Mouse (Mus musculus): ENCODE results near the gene Khk.
A peak's percentile ranks its signal among the peaks of the same experiment; 100 is the strongest.

The Khk gene

GRCm38 (mm10) chr5:30934725-30935461 lies 13.7 kb downstream of the Khk start:
- no peak for DNase-seq (ENCODE audit: extremely low spot score, low spot score)

- DNase-seq (ENCODE audit: extremely low spot score, low spot score), result no peak
Observed at GRCm38 (mm10) chr5:30943004-30943403, 21.8 kb downstream of the Khk start.

GRCm38 (mm10) chr5:30944344-30944743 lies 23.1 kb downstream of the Khk start:
- DNase-seq (ENCODE audit: extremely low spot score, low spot score), result no peak

DNA sequence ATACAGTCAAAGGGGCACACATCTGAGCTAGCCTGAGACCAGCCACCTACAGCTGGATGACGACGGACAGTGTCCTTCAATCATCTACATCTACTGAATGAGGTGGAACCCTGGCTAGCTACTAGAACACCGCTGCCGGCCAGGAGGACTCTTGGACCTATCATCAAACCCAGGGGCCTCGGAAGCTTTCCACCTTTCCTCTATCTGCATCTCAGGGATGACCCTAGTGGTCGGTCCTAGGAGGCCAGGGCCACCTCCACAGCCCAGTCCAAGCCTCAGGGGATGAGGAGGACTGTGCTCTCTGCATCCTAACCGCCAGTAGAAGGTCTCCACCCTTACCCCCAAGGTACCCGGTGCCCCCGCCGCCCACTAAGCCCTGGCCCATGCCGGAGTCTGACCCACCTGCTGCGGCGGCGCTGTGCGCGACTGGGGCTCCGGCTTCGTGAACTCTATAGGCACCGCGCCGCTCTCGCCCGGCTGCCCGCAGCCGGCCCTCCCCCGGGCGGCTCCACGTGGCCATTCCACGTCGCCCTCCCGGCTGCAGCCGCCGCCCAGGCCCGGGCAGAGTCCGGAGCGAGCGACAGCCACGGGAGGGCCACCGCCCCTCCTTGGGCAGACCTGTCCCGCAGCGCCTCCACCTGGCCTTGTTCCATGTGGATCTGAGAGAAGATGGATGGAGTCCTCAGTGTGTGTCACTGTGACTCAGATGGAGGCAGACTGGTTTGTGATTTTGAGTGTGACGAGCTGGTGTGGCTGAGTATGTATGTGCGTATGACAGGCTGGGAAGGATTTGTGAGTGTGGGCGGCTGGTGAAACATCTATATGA lies 23.9 kb downstream of the Khk start, which contains the start of gene Cgref1:
Cgref1 (minus strand) TSS at position 636 of the 826 bp plus-strand sequence.
- DNase-seq (ENCODE audit: extremely low spot score, low spot score), result peak; percentile 39

DNA sequence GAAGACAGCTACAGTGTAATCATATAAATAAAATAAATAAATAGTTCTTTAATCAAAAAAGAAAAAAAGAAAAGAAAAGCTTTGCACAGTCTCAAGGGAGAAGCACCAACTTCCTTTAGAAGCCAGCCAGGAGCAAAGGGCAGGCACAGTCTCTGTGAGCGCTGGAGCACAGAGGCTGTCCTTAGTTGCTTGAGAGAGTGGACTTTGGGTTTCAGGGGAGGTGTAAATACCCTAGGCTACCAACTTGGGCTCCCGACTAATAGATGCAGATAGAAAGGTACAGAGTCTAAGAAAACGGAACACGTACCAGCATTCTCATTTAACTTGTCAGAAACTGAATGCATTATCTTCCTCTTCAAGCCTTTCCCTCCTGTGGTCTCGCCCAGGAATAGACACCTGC lies 27.4 kb downstream of the Khk start:
- no peak for DNase-seq (ENCODE audit: extremely low spot score, low spot score)

- DNase-seq (ENCODE audit: extremely low spot score, low spot score), result peak; percentile 93
Observed at GRCm38 (mm10) chr5:30949654-30950326, 28.6 kb downstream of the Khk start.

- no peak for DNase-seq (ENCODE audit: extremely low spot score, low spot score)
Observed at GRCm38 (mm10) chr5:30950451-30950850, 29.2 kb downstream of the Khk start.

- no peak for DNase-seq (ENCODE audit: extremely low spot score, low spot score)
Observed at GRCm38 (mm10) chr5:30950922-30951321, 29.7 kb downstream of the Khk start.

GRCm38 (mm10) chr5:30951706-30952105 lies 30.5 kb downstream of the Khk start:
- DNase-seq (ENCODE audit: extremely low spot score, low spot score), result no peak

DNA sequence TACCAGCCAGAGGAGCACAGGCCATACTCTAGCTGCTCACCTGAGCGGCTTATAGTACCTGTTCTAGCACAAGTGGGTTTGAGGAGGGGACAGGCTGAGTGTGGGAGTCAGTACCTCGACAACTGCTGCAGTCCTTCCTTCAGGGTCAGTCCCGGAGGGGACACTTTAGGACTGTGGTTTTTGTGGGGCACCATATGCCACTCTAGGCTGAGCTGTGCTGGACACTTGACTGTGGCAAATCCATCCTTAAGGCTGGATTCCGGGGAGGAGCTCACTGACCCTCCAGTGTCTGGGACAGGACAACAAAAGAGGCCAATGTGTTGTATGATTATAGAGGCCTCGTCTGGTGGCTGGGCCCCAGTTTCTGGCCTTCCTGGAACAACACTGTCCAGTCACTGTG lies 31.3 kb downstream of the Khk start:
- no peak for DNase-seq (ENCODE audit: extremely low spot score, low spot score)

GRCm38 (mm10) chr5:30954065-30954464 lies 32.8 kb downstream of the Khk start:
- DNase-seq (ENCODE audit: extremely low spot score, low spot score), result no peak

DNA sequence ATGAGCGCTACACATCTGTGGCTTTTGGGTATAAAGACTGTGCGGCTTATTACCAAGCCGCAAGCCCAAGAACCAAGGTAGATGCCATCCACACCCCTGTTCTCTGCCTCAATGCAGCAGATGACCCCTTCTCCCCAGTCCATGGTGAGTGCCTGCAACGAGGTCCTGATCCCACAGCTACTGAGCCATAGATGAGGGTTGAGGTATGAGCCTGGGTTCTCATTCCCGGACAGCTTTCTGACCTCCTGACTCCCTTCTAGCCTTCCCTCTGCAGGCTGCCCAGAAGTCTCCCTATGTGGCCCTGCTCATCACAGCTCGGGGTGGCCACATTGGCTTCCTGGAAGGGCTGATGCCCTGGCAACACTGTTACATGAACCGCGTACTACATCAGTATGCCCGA lies 33.3 kb downstream of the Khk start:
- no peak for DNase-seq (ENCODE audit: extremely low spot score, low spot score)

DNA sequence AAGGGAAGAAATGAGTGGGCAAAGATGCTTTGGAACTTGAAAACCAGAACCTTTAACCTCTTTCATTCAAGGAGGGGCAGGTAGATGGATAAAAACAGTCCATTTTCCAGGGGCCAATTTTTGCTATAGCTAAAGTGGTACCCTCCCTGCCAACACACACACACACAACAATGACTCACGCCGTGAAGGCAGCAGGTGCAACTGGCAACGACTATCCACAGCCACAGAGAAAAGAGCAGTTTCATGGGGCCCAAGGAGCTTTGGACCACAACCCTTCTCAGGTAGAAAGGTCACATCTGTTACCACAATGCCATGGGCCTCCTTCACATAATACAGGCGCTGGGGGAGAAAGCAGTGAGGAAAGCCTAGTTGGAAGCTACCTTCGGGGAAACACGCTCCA lies 34.5 kb downstream of the Khk start:
- DNase-seq (ENCODE audit: extremely low spot score, low spot score), result no peak

DNA sequence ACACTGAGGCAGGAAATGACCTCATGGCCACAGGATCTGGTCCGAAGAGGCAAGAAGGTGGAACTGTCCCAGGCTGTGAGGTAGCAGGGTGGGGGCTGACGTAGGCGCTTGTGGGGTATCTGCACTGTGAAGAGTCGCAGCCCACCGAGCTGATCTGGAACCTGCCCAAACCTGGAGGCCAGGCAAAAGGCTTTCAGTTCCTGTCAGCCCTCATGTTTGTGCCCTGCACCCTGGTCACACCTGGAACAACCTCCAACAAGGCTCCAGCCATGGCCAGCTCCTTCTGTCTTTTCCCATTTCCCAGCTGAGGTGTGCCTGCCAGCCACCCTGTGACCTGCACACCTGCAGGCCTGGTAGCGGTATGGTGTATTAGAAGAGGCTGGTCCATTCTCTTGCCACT lies 36.7 kb downstream of the Khk start:
- DNase-seq (ENCODE audit: extremely low spot score, low spot score), result no peak

DNA sequence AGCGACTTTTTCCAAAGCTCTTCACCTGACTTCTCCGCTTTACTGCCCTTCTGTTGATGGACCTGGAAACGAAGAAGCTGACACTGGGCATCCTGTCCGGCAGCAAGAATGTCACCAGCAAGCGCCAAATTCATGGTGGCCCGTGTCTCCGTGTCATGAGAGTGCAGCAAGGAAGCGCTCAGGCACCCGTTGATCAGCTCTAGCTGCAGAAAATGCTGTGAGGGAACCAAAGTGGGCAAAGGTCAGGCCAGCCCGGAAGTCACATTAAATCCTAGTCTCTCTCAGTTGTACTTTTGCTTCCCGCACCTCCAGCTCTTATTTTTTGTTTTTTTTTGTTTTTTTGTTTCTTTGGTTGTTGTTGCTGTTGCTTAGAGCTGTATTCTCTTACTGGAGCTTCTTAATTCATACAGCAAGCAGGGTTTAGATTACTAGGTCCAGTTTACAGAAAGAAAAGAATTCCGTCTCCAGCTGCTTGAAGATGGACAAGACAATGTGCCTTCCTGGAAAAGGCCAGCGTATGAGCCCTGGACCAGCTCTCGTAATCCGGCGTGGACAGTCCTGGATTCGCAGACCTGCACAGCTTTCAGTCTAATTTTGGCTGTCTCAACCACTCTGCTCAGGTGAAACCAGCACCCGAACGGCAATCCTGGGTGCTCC lies 38.1 kb downstream of the Khk start:
- no peak for DNase-seq (ENCODE audit: extremely low spot score, low spot score)

DNA sequence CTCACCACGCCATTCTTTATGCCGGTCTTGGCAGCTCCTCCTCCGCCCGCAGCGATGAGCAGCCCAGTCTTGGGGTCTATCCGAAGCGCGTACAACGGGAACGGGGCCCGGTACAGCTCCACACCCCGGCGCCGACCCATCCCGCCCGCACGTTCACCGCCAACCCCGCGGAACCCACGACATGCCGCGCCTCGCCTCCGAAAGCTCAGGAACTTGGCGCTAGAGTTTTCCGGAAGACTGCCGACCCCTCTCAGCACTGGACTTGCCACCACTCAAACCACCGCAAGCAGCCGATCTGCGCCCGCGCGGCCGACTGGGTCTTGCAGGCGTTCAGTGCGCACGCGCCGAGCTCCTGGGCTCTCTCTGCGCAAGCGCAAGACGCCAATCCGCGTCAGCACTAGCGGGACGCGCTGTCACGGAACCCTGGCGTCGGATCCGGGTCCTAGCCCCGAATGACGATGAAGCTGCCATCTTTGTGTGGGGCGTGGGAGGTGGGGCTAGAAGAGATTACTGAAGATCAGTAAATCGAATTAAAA lies 38.8 kb downstream of the Khk start, which contains the start of gene Preb:
Preb (minus strand) TSS at position 396 of the 536 bp plus-strand sequence.
- DNase-seq (ENCODE audit: extremely low spot score, low spot score), result peak; percentile 100

GRCm38 (mm10) chr5:30960814-30961213 lies 39.6 kb downstream of the Khk start:
- DNase-seq (ENCODE audit: extremely low spot score, low spot score), result no peak

- DNase-seq (ENCODE audit: extremely low spot score, low spot score), result no peak
Observed at GRCm38 (mm10) chr5:30961545-30962505, 40.6 kb downstream of the Khk start.

DNA sequence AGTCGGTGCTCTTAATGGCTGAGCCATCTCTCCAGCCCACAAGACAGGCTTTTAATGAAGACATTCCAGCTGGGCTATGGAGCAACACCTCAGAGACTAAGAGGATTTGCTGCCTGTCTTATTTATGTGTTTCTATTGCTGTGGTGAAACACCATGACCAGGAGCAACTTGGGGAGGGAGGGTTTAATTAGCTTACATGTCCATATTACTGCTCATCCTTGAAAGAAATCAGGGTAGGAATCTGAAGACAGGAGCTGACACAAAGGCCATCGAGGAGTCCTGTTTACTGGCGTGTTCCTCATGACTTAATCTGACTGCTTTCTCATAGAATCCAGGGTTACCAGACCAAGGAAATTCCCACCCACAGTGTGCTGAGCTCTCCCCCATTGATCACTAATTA lies 42.7 kb downstream of the Khk start:
- DNase-seq (ENCODE audit: extremely low spot score, low spot score), result no peak

GRCm38 (mm10) chr5:30966189-30966588 lies 45.0 kb downstream of the Khk start:
- no peak for DNase-seq (ENCODE audit: extremely low spot score, low spot score)
